Mouse (Mus musculus) cerebellum, postnatal 10 days (tissue): Measurements from ENCODE around the gene Bptf.
A peak's percentile ranks its signal among the peaks of the same experiment; 100 is the strongest.
"Not testable (repeated sequence)": the region's sequence is repeated elsewhere in the genome, so short reads cannot be mapped to it uniquely, and the experiment has no call there.

Experiments
- DNase-seq, 2 experiments: peaks; one replicate each; pipeline ENCODE4 v3.0.0; 2021; ENCODE audit warnings: mixed read lengths in 2 of 2

The Bptf gene

DNA sequence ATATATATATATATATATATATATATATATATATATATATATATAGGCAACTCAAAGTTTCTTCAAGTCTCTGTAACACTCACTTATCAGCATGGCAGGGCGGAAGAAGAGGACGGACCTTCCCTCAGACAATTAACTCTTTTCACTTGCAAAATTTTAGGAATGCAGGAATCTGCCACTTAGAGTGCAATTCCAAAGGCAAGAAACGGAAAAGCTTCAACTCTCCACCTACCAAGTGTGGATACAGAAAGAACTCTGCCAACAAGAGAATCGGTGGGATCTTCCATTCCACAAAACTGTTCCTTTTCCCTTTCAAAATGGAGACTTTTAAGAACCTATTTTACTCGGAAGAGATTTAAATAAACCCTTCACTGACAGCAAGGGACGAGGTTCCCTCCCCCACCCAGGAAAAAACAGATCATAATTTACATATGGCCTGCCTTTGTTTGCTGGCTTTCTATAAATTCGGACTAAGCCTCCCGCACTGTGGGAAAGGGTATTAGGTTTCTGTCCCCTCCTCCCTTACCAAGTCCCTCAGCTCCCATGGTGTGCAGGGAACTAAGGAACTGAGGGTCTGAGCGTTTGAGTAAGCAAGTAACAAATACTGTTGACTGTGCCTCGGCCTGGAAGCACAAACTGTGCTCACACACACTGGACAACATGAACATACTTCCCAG, 17.9 kb downstream of the Bptf start:
- no peak for DNase-seq

DNA sequence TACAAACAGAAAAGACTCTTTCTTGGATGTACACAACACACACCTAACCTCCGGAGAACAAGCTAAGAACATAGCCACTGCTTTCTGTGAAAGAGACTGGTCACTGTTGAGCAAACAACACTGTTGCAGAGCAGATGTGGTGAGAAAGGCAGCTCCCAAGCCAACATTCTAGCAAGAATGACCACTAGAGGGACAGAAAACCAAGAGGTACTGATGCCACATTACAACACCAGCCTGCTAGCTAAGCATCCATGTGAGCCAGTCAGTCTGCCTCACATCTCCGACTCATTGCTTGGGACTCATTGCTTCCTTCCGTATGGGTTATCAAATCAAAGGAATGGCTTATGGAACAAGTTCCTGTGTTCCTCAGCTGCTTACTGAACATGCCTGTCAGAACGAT, 18.8 kb downstream of the Bptf start:
- DNase-seq, result peak; percentile 34 to 57

DNA sequence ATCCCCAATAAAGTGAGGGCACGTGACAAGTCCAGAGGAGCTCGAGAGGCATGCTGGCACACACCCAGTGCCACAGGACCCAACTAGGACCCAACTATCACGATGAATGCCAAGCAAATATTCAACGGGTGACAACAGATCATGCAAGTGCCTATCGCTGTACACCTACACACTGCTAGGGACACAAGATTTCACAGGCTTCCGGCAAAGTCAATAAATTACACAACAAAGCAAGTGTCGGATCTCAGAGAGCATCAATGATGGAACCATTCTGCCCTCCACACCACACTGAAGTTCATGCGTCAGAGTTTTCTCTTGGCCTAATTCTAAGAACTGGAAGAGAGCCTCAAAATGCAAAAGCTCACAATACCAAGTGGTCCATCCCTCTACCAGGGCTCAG, 22.3 kb downstream of the Bptf start:
- no peak for DNase-seq

DNA sequence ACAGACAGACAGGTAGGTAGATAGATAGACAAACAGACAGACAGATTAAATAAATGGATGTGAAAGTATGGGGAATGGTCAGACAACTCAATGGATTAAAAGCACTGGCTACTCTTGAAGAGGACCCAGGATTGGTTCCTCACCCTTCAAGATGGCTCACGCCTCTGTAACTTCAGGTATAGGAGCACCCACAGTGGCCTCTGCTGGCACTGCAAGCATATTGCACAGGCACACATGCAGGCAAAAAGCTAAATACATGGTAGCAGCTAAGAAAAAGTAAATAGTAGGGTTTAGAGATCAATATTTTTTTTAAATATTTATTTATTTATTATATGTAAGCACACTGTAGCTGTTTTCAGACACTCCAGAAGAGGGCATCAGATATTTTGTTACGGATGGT, 23.0 kb downstream of the Bptf start:
- no peak for DNase-seq

- DNase-seq, result no peak
Measured at GRCm38 (mm10) chr11:107107725-107108078, 24.2 kb downstream of the Bptf start.

- DNase-seq, result no peak
Measured at GRCm38 (mm10) chr11:107106978-107107724, 24.8 kb downstream of the Bptf start.

DNA sequence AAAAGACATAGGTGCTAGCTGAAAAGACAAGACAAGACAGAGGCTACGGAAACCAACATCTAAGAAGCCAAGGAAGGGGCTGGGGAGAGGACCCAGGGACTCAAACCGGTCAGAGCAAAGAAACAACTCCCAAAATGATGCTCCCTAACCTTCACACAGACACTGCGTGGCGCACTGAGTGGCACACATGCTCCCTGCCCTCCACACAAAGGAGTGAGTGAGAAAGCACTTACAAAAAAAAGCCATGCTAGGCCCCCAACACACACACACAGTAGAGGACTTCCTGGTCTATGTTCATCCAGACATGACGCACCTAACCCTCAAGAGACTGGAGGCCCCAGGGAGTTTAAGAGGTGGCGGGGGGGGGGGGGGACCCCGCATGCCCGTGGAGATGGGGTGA, 25.5 kb downstream of the Bptf start:
- no peak for DNase-seq

DNA sequence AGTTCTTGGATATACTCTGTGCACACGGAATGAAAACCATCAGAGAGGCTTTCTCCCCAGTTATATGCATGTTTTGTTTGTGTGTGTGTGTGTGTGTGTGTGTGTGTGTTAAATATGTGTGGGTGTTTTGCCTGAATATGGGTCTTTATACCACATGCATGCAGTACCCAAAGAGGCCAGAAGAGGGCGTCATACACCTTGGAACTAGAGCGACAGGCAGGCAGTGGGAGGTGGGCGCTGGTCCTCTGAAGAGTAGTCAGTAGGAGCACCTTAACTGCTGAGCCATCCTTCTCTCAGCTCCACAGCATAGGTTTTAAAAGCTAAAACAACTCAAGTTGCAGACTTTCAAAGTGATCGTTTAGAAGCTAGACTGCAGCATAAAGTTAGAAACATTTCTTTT, 26.7 kb downstream of the Bptf start:
- DNase-seq, result peak; percentile 76 to 80

DNA sequence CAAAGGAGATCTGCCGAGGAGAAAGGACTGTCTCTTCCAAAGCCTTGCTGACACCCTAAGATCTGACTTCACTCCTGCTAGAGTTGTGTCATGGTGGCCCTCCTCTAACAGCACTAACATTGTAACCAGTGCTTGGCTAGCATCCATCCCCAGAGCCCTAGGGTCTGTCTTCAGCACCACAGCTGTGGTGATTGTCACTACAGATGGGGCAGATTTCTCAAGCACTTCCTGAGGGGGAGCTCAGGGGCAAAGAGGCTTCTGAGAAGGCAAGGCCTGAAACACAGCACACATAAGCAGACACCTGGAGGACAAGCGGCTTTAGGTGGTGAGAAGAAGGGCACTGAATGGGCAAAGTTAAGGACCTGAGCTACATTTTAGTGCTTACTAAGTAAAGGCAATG, 28.2 kb downstream of the Bptf start:
- no peak for DNase-seq

GRCm38 (mm10) chr11:107103224-107103589, 28.7 kb downstream of the Bptf start:
- no peak for DNase-seq

GRCm38 (mm10) chr11:107102465-107103223, 29.3 kb downstream of the Bptf start:
- peak; percentile 32 to 47 for DNase-seq

- DNase-seq, result peak; percentile 36 to 60
Measured at GRCm38 (mm10) chr11:107096973-107097372, 35.0 kb downstream of the Bptf start.

GRCm38 (mm10) chr11:107093871-107094270, 38.1 kb downstream of the Bptf start:
- peak; percentile 70 to 75 for DNase-seq

- peak in 1 of 2 experiments; percentile 30 for DNase-seq
Measured at GRCm38 (mm10) chr11:107092637-107093036, 39.3 kb downstream of the Bptf start.

- no peak for DNase-seq
Measured at GRCm38 (mm10) chr11:107085866-107086265, 46.1 kb downstream of the Bptf start.

GRCm38 (mm10) chr11:107083480-107083879, 48.4 kb downstream of the Bptf start:
- DNase-seq, result no peak

GRCm38 (mm10) chr11:107065216-107065785, 66.6 kb downstream of the Bptf start:
- no peak for DNase-seq

- DNase-seq, result no peak
Measured at GRCm38 (mm10) chr11:107064590-107064989, 67.3 kb downstream of the Bptf start.

- no peak for DNase-seq
Measured at GRCm38 (mm10) chr11:107063067-107063466, 68.9 kb downstream of the Bptf start.

GRCm38 (mm10) chr11:107060941-107061340, 71.0 kb downstream of the Bptf start:
- DNase-seq, result no peak

DNA sequence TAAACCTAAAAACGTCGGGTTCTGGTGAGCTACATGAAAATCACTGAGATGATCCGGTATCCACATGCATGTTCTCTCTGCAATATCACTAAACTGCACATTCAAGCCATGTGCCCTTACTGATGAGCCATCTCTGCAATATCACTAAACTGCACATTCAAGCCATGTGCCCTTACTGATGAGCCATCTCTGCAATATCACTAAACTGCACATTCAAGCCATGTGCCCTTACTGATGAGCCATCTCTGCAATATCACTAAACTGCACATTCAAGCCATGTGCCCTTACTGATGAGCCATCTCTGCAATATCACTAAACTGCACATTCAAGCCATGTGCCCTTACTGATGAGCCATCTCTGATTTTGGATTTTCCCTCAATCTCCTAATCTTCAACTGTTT, 72.3 kb downstream of the Bptf start:
- not testable (repeated sequence) for DNase-seq

DNA sequence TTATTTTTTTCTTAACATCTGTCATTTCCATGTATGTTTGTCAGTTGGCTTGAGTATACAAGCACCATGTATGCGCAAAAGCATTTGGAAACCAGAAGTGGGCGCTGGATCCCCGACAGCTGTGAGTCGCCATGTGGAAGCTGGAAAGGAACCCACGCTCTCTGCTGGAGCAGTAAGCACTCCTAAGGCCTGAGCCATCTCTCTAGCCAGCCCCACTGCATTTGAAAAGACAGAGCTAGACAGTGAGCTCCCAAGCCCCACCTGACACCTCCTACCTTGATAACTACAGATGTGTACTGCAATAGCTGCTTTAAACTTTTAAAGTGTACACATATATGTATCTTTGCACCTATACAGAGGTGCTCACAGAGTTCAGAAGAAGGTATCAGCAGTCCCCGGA, 74.5 kb downstream of the Bptf start:
- DNase-seq, result no peak

- DNase-seq, result no peak
Measured at GRCm38 (mm10) chr11:107054870-107055269, 77.1 kb downstream of the Bptf start.
